Mouse (Mus musculus) hindlimb bud, embryonic 11.5 days (tissue): ENCODE measurements around the gene Mdp1.
A peak's percentile ranks its signal among the peaks of the same experiment; 100 is the strongest.

Source experiments
- DNase-seq: peaks from one replicate; pipeline ENCODE4 v3.0.0-alpha.2; 2012; ENCODE audit warnings: low read depth, low spot score; ENCODE audit errors: extremely low spot score

The Mdp1 gene

DNA sequence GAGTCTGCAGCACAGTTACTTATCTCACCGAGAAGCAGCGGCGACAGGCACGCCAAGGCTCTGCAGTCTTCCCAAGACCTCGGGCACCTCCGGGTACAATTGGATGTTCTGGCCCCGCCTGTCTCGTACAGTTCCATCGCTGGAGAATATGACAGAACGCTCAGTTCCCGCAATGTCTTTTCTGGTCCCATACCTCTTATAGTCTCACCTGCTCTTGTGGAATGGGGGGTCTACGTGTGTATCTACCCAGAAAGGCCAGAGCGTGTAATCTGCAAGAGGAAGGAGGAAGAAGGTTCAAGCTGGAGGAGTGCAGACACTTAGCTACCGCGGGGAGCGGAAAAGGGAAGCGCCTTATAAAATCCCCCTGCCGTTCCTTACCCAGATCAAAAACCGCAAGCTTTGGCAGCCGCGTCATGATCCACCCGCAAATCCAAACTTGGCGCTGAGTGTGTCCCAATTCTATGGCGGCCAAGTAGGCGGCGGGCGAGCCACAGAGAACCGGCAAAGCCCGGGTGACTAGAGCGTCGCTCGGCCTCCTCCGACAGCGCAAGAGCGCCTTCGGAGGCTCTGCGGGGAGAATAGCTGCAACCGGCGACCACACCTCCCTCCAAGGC, at the start of gene Mdp1:
TSS of gene Mdp1 (minus strand) at position 549 of the 614 bp plus-strand sequence.
- no peak for DNase-seq

GRCm38 (mm10) chr14:55709509-55709908, 49.2 kb upstream of the Mdp1 start:
- DNase-seq: no peak

DNA sequence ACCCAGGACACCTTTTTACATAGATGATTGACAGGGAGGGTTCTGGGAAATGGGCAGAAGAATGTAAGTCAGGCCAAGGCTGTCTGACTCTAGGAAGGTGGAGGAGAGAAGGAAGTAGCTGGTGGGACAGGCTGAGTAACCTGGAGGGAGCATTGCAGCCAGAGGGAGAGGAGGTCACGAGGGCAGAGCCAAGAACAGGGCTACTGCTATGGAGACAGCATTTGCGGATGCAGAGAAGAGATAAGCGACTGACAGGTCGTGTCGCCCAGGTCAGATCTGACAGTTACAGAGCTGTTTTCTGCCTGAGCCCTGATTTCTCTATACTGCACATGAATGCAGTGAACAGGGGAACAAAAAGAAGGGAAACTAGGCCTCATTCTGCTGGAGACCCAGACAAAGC, 47.1 kb upstream of the Mdp1 start:
- DNase-seq: no peak

DNA sequence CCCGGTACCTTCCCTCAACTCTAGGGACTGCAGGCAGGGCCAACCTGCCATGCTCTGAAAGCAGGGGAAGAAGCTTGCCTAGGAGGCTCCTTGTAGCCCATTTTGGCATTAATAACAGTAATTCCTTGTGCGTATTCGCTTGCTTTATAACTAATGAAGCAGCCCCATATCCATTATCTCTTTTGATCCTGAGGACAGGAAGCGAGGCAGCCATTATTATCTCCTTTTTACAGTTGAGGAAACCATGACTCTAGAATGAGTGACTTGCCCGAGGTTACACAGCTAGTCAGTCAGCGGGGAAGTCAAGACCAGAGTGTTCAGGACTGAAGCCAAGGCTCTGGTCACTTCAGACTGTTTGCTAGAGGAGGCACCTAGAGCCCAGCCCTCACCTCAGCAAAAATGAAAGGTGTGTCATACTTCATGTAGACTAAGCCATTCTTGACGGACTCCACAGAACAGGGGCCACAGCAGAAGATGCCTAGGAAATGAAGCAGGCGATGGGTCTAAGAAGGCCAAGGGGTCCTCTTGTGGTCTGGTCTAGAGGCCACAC, 45.8 kb upstream of the Mdp1 start:
- DNase-seq: no peak

GRCm38 (mm10) chr14:55702761-55703160, 42.5 kb upstream of the Mdp1 start:
- no peak for DNase-seq

- no peak for DNase-seq
Observed at GRCm38 (mm10) chr14:55701131-55701530, 40.8 kb upstream of the Mdp1 start.

- no peak for DNase-seq
Observed at GRCm38 (mm10) chr14:55697226-55697625, 36.9 kb upstream of the Mdp1 start.

- no peak for DNase-seq
Observed at GRCm38 (mm10) chr14:55689433-55689832, 29.1 kb upstream of the Mdp1 start.

- no peak for DNase-seq
Observed at GRCm38 (mm10) chr14:55682118-55682493, 21.8 kb upstream of the Mdp1 start.

GRCm38 (mm10) chr14:55681160-55682117, 21.1 kb upstream of the Mdp1 start, which contains the start of gene Tinf2:
Tinf2 (minus strand) TSS chr14:55681820.
- DNase-seq: peak; percentile 94

DNA sequence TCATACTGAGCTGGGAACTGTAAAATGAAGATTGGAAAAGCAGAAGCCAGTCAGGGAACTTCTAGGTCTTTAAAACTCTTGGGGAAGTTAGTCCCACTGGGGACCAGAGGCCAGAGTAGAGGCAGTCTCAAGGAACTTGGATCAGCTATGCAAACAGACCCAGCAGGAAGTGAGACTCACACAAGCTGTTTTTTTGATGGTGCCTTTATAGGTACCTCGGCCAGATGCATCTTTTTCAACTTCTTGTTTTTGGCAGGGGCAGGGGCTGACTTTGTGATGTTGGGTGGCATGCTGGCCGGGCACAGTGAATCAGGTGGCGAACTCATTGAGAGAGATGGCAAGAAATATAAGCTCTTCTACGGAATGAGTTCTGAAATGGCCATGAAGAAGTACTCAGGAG, 17.3 kb upstream of the Mdp1 start:
- no peak for DNase-seq

DNA sequence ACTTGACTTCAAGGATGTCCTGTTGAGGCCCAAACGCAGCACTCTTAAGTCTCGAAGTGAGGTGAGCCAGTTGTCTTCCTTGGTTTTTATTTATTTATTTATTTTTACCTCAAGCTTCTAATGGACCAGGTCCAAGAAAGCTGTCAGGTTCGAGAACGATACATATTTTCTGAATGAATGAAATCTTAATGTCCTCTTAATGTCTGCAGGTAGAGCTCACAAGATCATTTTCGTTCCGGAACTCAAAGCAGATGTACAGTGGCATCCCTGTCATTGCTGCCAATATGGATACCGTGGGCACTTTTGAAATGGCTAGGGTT, 12.4 kb upstream of the Mdp1 start:
- no peak for DNase-seq

DNA sequence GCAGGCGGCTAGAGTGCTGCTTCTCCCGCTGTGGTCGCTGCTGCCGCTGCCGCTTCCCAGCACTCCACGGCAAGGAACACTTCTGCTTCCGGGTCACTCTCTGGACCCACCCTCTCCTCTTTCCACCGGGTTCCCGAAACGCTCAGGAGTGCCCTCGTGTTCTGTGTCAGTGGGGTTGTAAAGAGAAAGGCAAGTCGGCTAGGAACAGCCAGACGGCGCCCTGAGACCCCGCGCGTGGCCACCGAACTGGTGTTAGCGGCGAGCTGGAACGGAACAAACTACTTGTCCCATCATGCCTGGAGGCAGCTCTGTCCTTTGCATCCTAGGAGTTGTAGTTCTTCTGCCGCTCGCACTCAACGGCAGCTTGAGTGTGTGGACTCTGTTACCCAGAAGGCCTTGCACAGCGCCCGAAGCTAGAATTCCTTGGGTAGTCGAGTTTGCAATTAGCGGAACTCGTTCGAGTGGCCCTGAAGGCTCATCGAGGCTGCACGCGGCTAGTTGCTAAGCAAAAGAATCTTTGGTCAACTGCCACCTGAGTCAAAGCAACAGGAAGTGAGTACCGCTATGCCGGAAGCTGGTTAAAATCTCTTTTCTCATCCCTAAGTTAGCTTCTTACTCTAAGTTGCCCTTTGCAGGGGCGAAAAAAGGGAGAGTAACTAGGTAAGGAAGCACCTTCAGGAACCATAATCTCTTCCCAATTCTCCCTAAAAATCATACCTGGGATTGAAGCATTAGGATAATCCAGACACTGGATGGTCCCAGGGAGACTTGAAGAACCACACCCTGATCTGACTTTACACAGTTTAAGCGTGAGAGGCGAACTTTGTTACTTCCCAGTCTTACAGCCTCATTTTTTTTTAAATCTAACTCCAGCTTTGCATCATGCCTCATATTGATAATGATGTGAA, 11.8 kb upstream of the Mdp1 start, which contains the start of the genes Gmpr2 and Nedd8:
TSS of gene Gmpr2 (plus strand) at position 109 of the 908 bp plus-strand sequence.
TSS of gene Nedd8 (minus strand) at position 292 of the 908 bp plus-strand sequence.
- peak; percentile 91 for DNase-seq

- DNase-seq: no peak
Observed at GRCm38 (mm10) chr14:55671486-55671832, 11.2 kb upstream of the Mdp1 start.

- no peak for DNase-seq
Observed at GRCm38 (mm10) chr14:55660636-55661035, 328 bp upstream of the Mdp1 start.

- no peak for DNase-seq
Observed at GRCm38 (mm10) chr14:55658011-55658410, 2.3 kb downstream of the Mdp1 start.

- DNase-seq: no peak
Observed at GRCm38 (mm10) chr14:55656935-55657334, 3.4 kb downstream of the Mdp1 start.

GRCm38 (mm10) chr14:55651528-55651927, 8.8 kb downstream of the Mdp1 start:
- no peak for DNase-seq

DNA sequence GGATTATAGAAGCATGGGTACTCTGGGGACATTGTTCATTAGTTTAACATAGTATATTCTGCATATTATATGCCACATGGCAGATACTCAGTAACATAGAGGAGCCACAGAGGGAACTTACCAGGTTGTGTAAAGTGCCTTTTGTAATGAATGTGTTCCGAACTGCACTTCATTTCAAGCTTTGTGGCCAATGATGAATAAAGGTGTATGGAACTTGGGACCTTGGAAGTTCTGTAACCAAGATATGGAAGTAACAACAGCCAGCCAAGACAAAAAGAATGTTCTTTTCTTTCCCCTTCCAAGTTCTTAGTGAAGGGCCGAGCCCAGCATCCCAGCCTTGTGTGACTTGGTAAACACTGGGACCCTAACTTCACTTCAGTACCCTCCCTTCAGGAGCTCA, 10.4 kb downstream of the Mdp1 start, which contains the start of gene Tssk4:
TSS of gene Tssk4 (plus strand) at position 301 of the 400 bp plus-strand sequence.
- no peak for DNase-seq

- DNase-seq: no peak
Observed at GRCm38 (mm10) chr14:55644261-55644888, 15.9 kb downstream of the Mdp1 start.
